Mouse (Mus musculus) midbrain, postnatal 0 days (tissue): Measurements from ENCODE around the gene Hint3. TPM values are rescaled to one million over a fixed set of nuclear protein-coding genes. Genes with fewer than 3 reads are reported as not detected.

Source experiments
- ATAC-seq: fragments of 200-750 bp; cut with Nextera tagmentation; 2 replicates; pipeline ENCODE4 v1.8.0; 2017; ENCODE audit warnings: moderate number of reproducible peaks, mild to moderate bottlenecking, moderate TSS enrichment, moderate library complexity; ENCODE audit not compliant: low FRiP score
- DNase-seq: peaks from one replicate; pipeline ENCODE4 v3.0.0-alpha.2; 2015; ENCODE audit warnings: low spot score
- H3K27ac ChIP-seq: fragments of 300-500 bp; sonication (generic); 2 replicates; pipeline ENCODE4 v1.5.1; 2014; ENCODE audit warnings: low read depth, mild to moderate bottlenecking, low read length, mixed read lengths
- H3K27me3 ChIP-seq: fragments of 300-500 bp; sonication (generic); 2 replicates; pipeline ENCODE4 v1.6.1; 2014; ENCODE audit warnings: low read length, control low read depth, mixed read lengths; ENCODE audit not compliant: insufficient read depth
- H3K36me3 ChIP-seq: fragments of 300-500 bp; sonication (generic); 2 replicates; pipeline ENCODE4 v1.6.1; 2014; ENCODE audit warnings: low read length, control low read depth, mixed read lengths; ENCODE audit not compliant: insufficient read depth
- H3K4me1 ChIP-seq: fragments of 300-500 bp; sonication (generic); 2 replicates; pipeline ENCODE4 v1.6.1; 2014; ENCODE audit warnings: mild to moderate bottlenecking, control low read depth, antibody characterized with exemption, low read length, mixed read lengths; ENCODE audit not compliant: insufficient read depth
- H3K4me2 ChIP-seq: fragments of 300-500 bp; sonication (generic); 2 replicates; pipeline ENCODE4 v1.6.1; 2014; ENCODE audit warnings: low read depth, mild to moderate bottlenecking, low read length, mixed read lengths; ENCODE audit not compliant: poor library complexity, severe bottlenecking
- H3K4me3 ChIP-seq: fragments of 300-500 bp; sonication (generic); 2 replicates; pipeline ENCODE4 v1.5.1; 2014; ENCODE audit warnings: low read depth, mild to moderate bottlenecking, low read length, moderate library complexity
- H3K9ac ChIP-seq: fragments of 300-500 bp; sonication (generic); replicated peaks from 2 replicates; pipeline ENCODE4 v1.6.1; 2014; ENCODE audit warnings: mild to moderate bottlenecking, low read length, moderate library complexity, mixed read lengths; ENCODE audit not compliant: poor library complexity, severe bottlenecking
- H3K9me3 ChIP-seq: fragments of 300-500 bp; sonication (generic); 2 replicates; pipeline ENCODE4 v1.6.1; 2016; ENCODE audit warnings: low read length, control low read depth
- CTCF ChIP-seq: IDR thresholded peaks from 2 replicates; pipeline ENCODE4 v1.5.1; 2016; ENCODE audit warnings: antibody characterized with exemption, mild to moderate bottlenecking
- WGBS: fragments of 180-500 bp; shearing (Covaris S2); extraction: QIAGEN DNeasy Blood & Tissue Kit; methylation state at CpG from one replicate; pipeline ENCODE4 v1.1.7; 2014; 5-methylcytosine and 5-hydroxymethylcytosine counted together
- polyA plus RNA-seq: library from polyadenylated mRNA; unstranded; fragments of >200 nt; fragmentation: Nextera tagmentation; extraction: Ambion mirVana; gene quantifications from 2 replicates; pipeline ENCODE4 v1.2.1, GENCODE M21; 2015
- total RNA-seq: library from RNA; depleted of rRNA; stranded (reverse); fragments of >200 nt; gene quantifications from 2 replicates; pipeline ENCODE4 v1.2.3, GENCODE M21; 2014; rRNA removed

Hint3 gene
- total and polyA plus RNA-seq, 2 experiments from 2014 or later = 12.6 to 15.1 TPM

DNA sequence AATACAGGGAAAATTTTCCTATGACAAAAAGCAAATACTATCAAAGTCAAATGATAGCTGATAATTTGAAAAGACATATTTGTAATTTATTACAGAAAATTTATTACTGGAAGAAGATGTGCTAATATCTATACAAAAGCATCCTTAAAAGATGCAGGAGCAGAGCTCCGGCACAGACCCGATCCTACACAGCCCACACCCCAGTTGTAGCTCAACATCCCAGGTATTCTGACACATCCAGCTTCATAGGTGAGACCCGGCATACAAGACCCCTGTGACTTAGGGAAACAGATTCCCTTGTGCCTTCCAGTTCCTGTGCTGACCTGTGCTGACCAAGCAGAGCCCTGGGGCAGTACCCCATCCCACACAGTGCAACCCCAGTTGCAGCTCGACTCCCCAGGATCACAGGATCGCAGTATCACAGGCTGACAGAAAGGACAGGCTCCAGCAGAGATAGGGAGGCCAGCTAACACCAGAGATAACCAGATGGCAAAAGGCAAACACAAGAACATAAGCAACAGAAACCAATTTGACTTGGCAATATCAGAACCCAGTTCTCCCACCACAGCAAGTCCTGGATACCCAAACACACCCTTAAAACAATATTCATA is 51.7 kb downstream of the Hint3 start:
- Histone ChIP-seq H3K9me3 (no peaks in the 10 kb centered on the region), H3K27ac (no peak overlapping the region), H3K4me3 (no peak overlapping the region), H3K27me3 (no peaks in the 10 kb centered on the region), H3K4me1 (no peaks in the 10 kb centered on the region), H3K9ac (no peak overlapping the region), H3K4me2 (no peak overlapping the region), H3K36me3 (peaks cover 3% of the 10 kb centered on the region)
- ATAC-seq = no peak; the same call in 1 of the 2 replicates
- 96% methylated on average over 5 of the region's 5 CpGs for WGBS
- no peak for DNase-seq
- no peak for TF ChIP-seq CTCF

DNA sequence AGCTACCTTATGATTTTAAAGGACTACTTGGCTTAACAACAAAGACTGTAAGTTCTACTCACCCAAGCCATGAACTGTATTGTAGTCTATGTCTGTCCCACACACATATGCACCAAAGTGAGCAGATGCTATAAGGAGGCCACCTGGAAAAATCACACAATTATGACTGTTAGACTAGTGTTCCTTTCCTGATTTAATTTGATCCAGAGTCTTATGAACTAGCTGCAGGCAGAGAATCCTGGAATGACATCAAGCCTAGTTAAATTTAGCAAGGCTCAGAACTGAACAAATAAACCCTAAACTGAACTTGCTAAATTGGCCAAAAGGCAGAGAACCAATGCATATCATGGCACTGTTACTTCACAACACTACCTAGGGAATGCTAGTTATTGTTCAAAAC is 63.1 kb downstream of the Hint3 start:
- no peaks in the 10 kb centered on the region for H3K9me3 ChIP-seq
- H3K27me3 ChIP-seq = no peaks in the 10 kb centered on the region
- H3K27ac ChIP-seq = no peak overlapping the region
- no peak overlapping the region for H3K4me3 ChIP-seq
- no peaks in the 10 kb centered on the region for H3K4me1 ChIP-seq
- no peaks in the 10 kb centered on the region for H3K36me3 ChIP-seq
- no peak overlapping the region for H3K4me2 ChIP-seq
- no peak for TF ChIP-seq CTCF
- no peak for DNase-seq
- no peak for ATAC-seq
- no peak overlapping the region for H3K9ac ChIP-seq

DNA sequence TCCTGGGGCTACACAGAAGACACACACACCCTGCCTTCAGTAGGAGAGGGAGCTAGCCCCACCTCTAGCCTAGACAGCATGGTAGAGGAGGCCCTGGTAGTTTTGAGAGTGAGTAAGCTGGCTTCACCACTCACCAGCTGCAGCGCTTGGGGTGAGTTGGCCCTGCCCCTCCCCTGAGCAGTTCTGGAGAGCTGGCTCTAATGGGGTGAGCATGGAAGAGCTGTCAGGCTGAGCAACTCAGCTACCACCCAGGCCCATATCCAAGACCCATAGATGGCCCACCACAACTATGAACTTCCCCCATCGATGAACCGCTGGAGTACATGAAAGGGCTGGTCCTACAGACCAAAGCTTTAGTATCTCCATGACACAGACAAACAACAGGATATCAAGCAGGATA is 64.8 kb downstream of the Hint3 start:
- no peak overlapping the region for H3K4me3 ChIP-seq
- no peaks in the 10 kb centered on the region; the same call in 1 of the 2 replicates for H3K36me3 ChIP-seq
- no peak overlapping the region for H3K27ac ChIP-seq
- DNase-seq = no peak
- no peak for TF ChIP-seq CTCF
- H3K27me3 ChIP-seq = no peaks in the 10 kb centered on the region
- no peak overlapping the region for H3K4me2 ChIP-seq
- no peak overlapping the region for H3K9ac ChIP-seq
- H3K4me1 ChIP-seq = no peaks in the 10 kb centered on the region
- ATAC-seq = no peak
- H3K9me3 ChIP-seq = no peaks in the 10 kb centered on the region
- WGBS = 93% methylated on average over 3 of the region's 3 CpGs

Other genes with a start within 250 kb of the Hint3 start
- 6.5 and 13.4 TPM in 2 replicates for gene Trmt11, start 28.9 kb downstream of the Hint3 start, total RNA-seq
- 15.5 and 17.4 TPM in 2 replicates for gene Trmt11, start 28.9 kb downstream of the Hint3 start, polyA plus RNA-seq
- gene Ncoa7, start 173.7 kb upstream of the Hint3 start, total RNA-seq = 22.9 and 28.3 TPM in 2 replicates
- gene Ncoa7, start 173.7 kb upstream of the Hint3 start, polyA plus RNA-seq = 21.7 and 25.8 TPM in 2 replicates
- 5.9 and 7.6 TPM in 2 replicates for gene Hey2, start 213.2 kb upstream of the Hint3 start, total RNA-seq
- 2.7 and 2.9 TPM in 2 replicates for gene Hey2, start 213.2 kb upstream of the Hint3 start, polyA plus RNA-seq